Mouse (Mus musculus) limb, embryonic 12.5 days (tissue): ENCODE results near the gene Sgpl1. TPM values are rescaled to one million over a fixed set of nuclear protein-coding genes. Genes with fewer than 3 reads are reported as not detected.
A peak's percentile ranks its signal among the peaks of the same experiment; 100 is the strongest.
"Not testable (repeated sequence)": the region's sequence is repeated elsewhere in the genome, so short reads cannot be mapped to it uniquely, and the experiment has no call there.

Source experiments
- ATAC-seq: fragments of 200-750 bp; cut with Nextera tagmentation; 2 replicates; pipeline ENCODE4 v1.8.0; 2017; ENCODE audit warnings: low read depth, moderate TSS enrichment; ENCODE audit not compliant: insufficient number of reproducible peaks, insufficient read depth, low FRiP score, low TSS enrichment
- H3K27ac ChIP-seq: fragments of 300-500 bp; sonication (generic); 2 replicates; pipeline ENCODE4 v1.5.1; 2016; ENCODE audit warnings: mild to moderate bottlenecking, moderate library complexity
- H3K27me3 ChIP-seq: fragments of 300-500 bp; sonication (generic); 2 replicates; pipeline ENCODE4 v1.6.1; 2016; ENCODE audit warnings: mild to moderate bottlenecking, moderate library complexity
- H3K36me3 ChIP-seq: fragments of 300-500 bp; sonication (generic); 2 replicates; pipeline ENCODE4 v1.6.1; 2016; ENCODE audit warnings: mild to moderate bottlenecking, moderate library complexity
- H3K4me1 ChIP-seq: fragments of 300-500 bp; sonication (generic); replicated peaks from 2 replicates; pipeline ENCODE4 v1.6.1; 2016
- H3K4me2 ChIP-seq: fragments of 300-500 bp; sonication (generic); 2 replicates; pipeline ENCODE4 v1.6.1; 2016; ENCODE audit warnings: mild to moderate bottlenecking, moderate library complexity
- H3K4me3 ChIP-seq: fragments of 300-500 bp; sonication (generic); replicated peaks from 2 replicates; pipeline ENCODE4 v1.5.1; 2016; ENCODE audit warnings: mild to moderate bottlenecking
- H3K9ac ChIP-seq: fragments of 300-500 bp; sonication (generic); replicated peaks from 2 replicates; pipeline ENCODE4 v1.6.1; 2016; ENCODE audit warnings: mild to moderate bottlenecking, moderate library complexity
- H3K9me3 ChIP-seq: fragments of 300-500 bp; sonication (generic); 2 replicates; pipeline ENCODE4 v1.6.1; 2016; ENCODE audit warnings: mild to moderate bottlenecking, moderate library complexity
- WGBS: fragments of 180-500 bp; shearing (Covaris S2); methylation state at CpG from one replicate; pipeline ENCODE4 v1.1.7; 2016; 5-methylcytosine and 5-hydroxymethylcytosine counted together
- polyA plus RNA-seq: library from polyadenylated mRNA; unstranded; fragments of >200 nt; fragmentation: Nextera tagmentation; extraction: Ambion mirVana; gene quantifications from 2 replicates; pipeline ENCODE4 v1.2.1, GENCODE M21; 2016

Gene Sgpl1
- polyA plus RNA-seq, 1 experiment from 2014 or later = 92.3 TPM

- H3K9ac ChIP-seq = no peak overlapping the region
- no peaks in the 10 kb centered on the region for H3K4me1 ChIP-seq
- no peak overlapping the region for H3K27ac ChIP-seq
- H3K9me3 ChIP-seq = no peaks in the 10 kb centered on the region
- WGBS = 80% methylated on average over 1 of the region's 1 CpGs
- H3K4me3 ChIP-seq = no peak overlapping the region
- ATAC-seq = no peak
- no peaks in the 10 kb centered on the region for H3K27me3 ChIP-seq
- peaks cover 19% of the 10 kb centered on the region for H3K36me3 ChIP-seq
- no peak overlapping the region for H3K4me2 ChIP-seq
Measured at GRCm38 (mm10) chr10:61128701-61129365, 18.7 kb downstream of the Sgpl1 start.

GRCm38 (mm10) chr10:61124462-61124861, 23.0 kb downstream of the Sgpl1 start:
- 95% methylated on average over 2 of the region's 2 CpGs for WGBS
- no peak for ATAC-seq

GRCm38 (mm10) chr10:61123276-61123913, 24.1 kb downstream of the Sgpl1 start:
- Histone ChIP-seq H3K4me3 (no peak overlapping the region), H3K27me3 (no peaks in the 10 kb centered on the region), H3K27ac (no peak overlapping the region), H3K9ac (no peak overlapping the region), H3K36me3 (peaks cover 44% of the 10 kb centered on the region), H3K4me1 (no peaks in the 10 kb centered on the region), H3K4me2 (no peak overlapping the region), H3K9me3 (no peaks in the 10 kb centered on the region)
- 91% methylated on average over 3 of the region's 3 CpGs for WGBS
- no peak for ATAC-seq

More at GRCm38 (mm10) chr10:61124462-61124861, 23.0 kb downstream of the Sgpl1 start:
- H3K27me3 ChIP-seq = no peaks in the 10 kb centered on the region
- H3K4me2 ChIP-seq = no peak overlapping the region
- H3K4me3 ChIP-seq = no peak overlapping the region
- no peak overlapping the region for H3K9ac ChIP-seq
- H3K4me1 ChIP-seq = no peaks in the 10 kb centered on the region
- H3K27ac ChIP-seq = no peak overlapping the region
- H3K9me3 ChIP-seq = no peaks in the 10 kb centered on the region
- peaks cover 33% of the 10 kb centered on the region for H3K36me3 ChIP-seq

- 93% methylated on average over 4 of the region's 4 CpGs for WGBS
- H3K4me1 ChIP-seq, ATAC-seq, H3K4me3 ChIP-seq, H3K9me3 ChIP-seq, H3K27ac ChIP-seq, H3K4me2 ChIP-seq, H3K27me3 ChIP-seq, H3K9ac ChIP-seq: not testable (repeated sequence)
- peaks cover 45% of the 10 kb centered on the region for H3K36me3 ChIP-seq
Measured at GRCm38 (mm10) chr10:61121732-61122131, 25.8 kb downstream of the Sgpl1 start.

GRCm38 (mm10) chr10:61114246-61114720, 33.2 kb downstream of the Sgpl1 start:
- Histone ChIP-seq H3K27me3 (no peaks in the 10 kb centered on the region), H3K9me3 (no peaks in the 10 kb centered on the region), H3K4me2 (no peak overlapping the region), H3K4me1 (no peaks in the 10 kb centered on the region), H3K4me3 (no peak overlapping the region), H3K36me3 (peaks cover 67% of the 10 kb centered on the region), H3K9ac (no peak overlapping the region), H3K27ac (no peak overlapping the region)
- 90% methylated on average over 2 of the region's 2 CpGs for WGBS
- no peak for ATAC-seq

- ATAC-seq = no peak
- Histone ChIP-seq H3K27ac (no peak overlapping the region), H3K4me1 (no peaks in the 10 kb centered on the region), H3K9me3 (no peaks in the 10 kb centered on the region), H3K4me3 (no peak overlapping the region), H3K4me2 (no peak overlapping the region), H3K9ac (no peak overlapping the region), H3K27me3 (no peaks in the 10 kb centered on the region), H3K36me3 (peaks cover 90% of the 10 kb centered on the region)
- 82% methylated on average over 3 of the region's 3 CpGs for WGBS
Measured at GRCm38 (mm10) chr10:61103564-61104114, 43.9 kb downstream of the Sgpl1 start.

- Histone ChIP-seq H3K4me1 (peaks cover 12% of the 10 kb centered on the region), H3K9me3 (no peaks in the 10 kb centered on the region), H3K4me3 (no peak overlapping the region), H3K27me3 (no peaks in the 10 kb centered on the region), H3K4me2 (no peak overlapping the region), H3K27ac (no peak overlapping the region), H3K36me3 (0 out of 2 replicates have a peak, but pooled peaks cover 5% of the 10 kb centered on the region), H3K9ac (no peak overlapping the region)
- ATAC-seq = no peak
- WGBS = 77% methylated on average over 6 of the region's 6 CpGs
Measured at GRCm38 (mm10) chr10:61091866-61092265, 55.6 kb downstream of the Sgpl1 start.

GRCm38 (mm10) chr10:61089170-61090142, 58.0 kb downstream of the Sgpl1 start, which contains the start of gene Pcbd1:
TSS of gene Pcbd1 (plus strand) at chr10:61089331.
- ATAC-seq = peak; percentile 34; the same call in 1 of the 2 replicates
- peak within 1 kb of the TSS; percentile 65 for H3K9ac ChIP-seq
- 6% methylated on average over 33 of the region's 33 CpGs for WGBS
- H3K9me3 ChIP-seq = no peaks in the 10 kb centered on the region
- H3K27me3 ChIP-seq = no peaks in the 10 kb centered on the region
- H3K4me2 ChIP-seq = peak within 1 kb of the TSS; percentile 81
- peak within 1 kb of the TSS; percentile 42 for H3K4me3 ChIP-seq
- H3K27ac ChIP-seq = peak within 1 kb of the TSS; percentile 29; the same call in 1 of the 2 replicates
- no peaks in the 10 kb centered on the region for H3K36me3 ChIP-seq
- H3K4me1 ChIP-seq = peaks cover 20% of the 10 kb centered on the region

- no peak for ATAC-seq
- H3K27ac ChIP-seq = no peak overlapping the region
- 83% methylated on average over 3 of the region's 3 CpGs for WGBS
- H3K9ac ChIP-seq = no peak overlapping the region
- no peaks in the 10 kb centered on the region for H3K27me3 ChIP-seq
- peaks cover 20% of the 10 kb centered on the region for H3K4me1 ChIP-seq
- no peaks in the 10 kb centered on the region for H3K9me3 ChIP-seq
- H3K36me3 ChIP-seq = no peaks in the 10 kb centered on the region
- H3K4me3 ChIP-seq = no peak overlapping the region
- no peak overlapping the region for H3K4me2 ChIP-seq
Measured at GRCm38 (mm10) chr10:61088468-61088867, 59.0 kb downstream of the Sgpl1 start.

GRCm38 (mm10) chr10:61086502-61086901, 61.0 kb downstream of the Sgpl1 start:
- Histone ChIP-seq H3K4me3 (no peak overlapping the region), H3K36me3 (no peaks in the 10 kb centered on the region), H3K27me3 (no peaks in the 10 kb centered on the region), H3K9me3 (no peaks in the 10 kb centered on the region), H3K27ac (no peak overlapping the region), H3K4me1 (peaks cover 20% of the 10 kb centered on the region), H3K9ac (no peak overlapping the region), H3K4me2 (no peak overlapping the region)
- WGBS = 49% methylated on average over 3 of the region's 3 CpGs
- no peak for ATAC-seq
